Mouse (Mus musculus) brain, embryonic 14.5 days (tissue): ENCODE results near the gene Trak1. TPM values are rescaled to one million over a fixed set of nuclear protein-coding genes. Genes with fewer than 3 reads are reported as not detected.

Experiments used
- DNase-seq: peaks from one replicate; pipeline ENCODE4 v3.0.0-alpha.2; 2011; ENCODE audit warnings: low read depth
- CTCF ChIP-seq: fragments of 200-500 bp; IDR thresholded peaks from 2 replicates; pipeline ENCODE4 v1.5.1; 2012; ENCODE audit warnings: inconsistent platforms, mild to moderate bottlenecking, moderate library complexity, borderline replicate concordance; ENCODE audit not compliant: insufficient read depth, insufficient read length; ENCODE audit errors: extremely low read depth
- POLR2A ChIP-seq: fragments of 200-500 bp; IDR thresholded peaks from 2 replicates; pipeline ENCODE4 v1.6.1; 2012; ENCODE audit warnings: mild to moderate bottlenecking, inconsistent platforms, borderline replicate concordance; ENCODE audit not compliant: poor library complexity, insufficient read depth, insufficient read length, severe bottlenecking; ENCODE audit errors: extremely low read depth
- polyA plus RNA-seq: library from polyadenylated mRNA; depleted of rRNA; stranded (reverse); fragments of >200 nt; gene quantifications from 2 replicates; pipeline ENCODE4 v1.2.3, GENCODE M21; 2012

Gene Trak1
- polyA plus RNA-seq, 1 experiment, result 77.7 TPM

GRCm38 (mm10) chr9:121298065-121298398, 730 bp downstream of the Trak1 start:
- TF ChIP-seq POLR2A, result no peak
- TF ChIP-seq CTCF, result no peak
- DNase-seq, result peak; percentile 38

DNA sequence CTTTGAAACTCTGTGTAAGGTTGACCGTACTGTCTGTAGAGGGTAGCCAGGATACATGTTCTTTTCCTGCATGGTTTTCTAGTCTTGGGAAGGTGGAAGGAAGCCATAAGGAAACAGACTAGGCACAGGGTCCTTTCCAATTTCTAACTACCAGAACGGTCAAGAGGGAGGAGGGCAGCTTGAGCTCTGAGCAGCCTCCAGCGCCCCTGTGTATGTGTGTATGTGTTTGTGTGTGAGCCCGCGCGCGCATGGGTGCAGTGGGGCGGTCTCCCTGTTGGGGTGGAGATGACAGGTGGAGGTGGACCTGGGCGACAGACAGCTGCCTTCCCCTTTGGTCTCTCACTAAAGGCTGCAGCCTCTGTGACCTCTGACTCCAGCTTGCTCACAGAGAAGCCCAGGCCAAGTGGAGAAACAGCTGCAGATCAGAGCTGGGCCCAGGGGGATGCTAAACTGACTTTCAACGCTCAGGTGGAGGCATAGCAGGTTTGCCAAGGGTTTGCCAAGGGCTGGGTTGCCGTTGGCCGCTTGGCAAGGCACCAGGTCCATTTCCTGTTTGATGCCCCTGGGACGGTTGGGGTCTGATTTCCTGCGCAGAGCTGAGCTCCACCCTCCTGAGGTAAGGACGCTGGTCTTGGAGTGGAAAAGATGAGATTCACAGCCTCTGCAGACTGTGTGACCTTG, 1.2 kb downstream of the Trak1 start:
- no peak for DNase-seq

DNA sequence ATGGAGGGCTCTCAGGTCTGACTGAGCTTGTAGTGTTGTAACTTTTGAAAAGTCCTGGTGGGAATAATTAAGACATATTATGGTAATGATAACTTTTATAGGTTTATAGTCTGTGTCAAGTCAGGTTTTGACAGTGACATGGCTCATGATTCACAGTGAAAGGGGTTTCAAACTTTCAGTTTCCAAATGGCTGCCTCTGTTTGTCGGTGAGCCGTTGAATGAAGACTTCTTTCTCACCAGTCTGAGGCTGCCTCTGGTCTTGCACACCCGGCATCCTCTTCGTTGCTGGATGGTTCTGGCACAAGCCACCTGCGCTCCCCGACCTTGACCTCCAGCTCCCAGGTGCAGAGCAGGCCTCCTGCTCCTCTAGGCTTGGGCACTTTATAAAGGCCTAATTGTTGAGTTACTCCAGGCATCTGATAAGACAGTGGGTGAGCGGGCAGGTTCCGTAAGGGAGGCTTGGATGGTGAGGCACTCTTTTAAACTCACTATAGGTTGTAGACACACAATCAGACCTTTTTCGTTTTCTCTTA, 2.0 kb downstream of the Trak1 start:
- TF ChIP-seq POLR2A (no peak), CTCF (no peak)
- DNase-seq, result no peak

More for the DNA sequence above, 1.2 kb downstream of the Trak1 start:
- TF ChIP-seq POLR2A (no peak), CTCF (no peak)

GRCm38 (mm10) chr9:121299976-121300570, 2.8 kb downstream of the Trak1 start:
- TF ChIP-seq CTCF, result no peak
- no peak for TF ChIP-seq POLR2A
- peak; percentile 57 for DNase-seq

DNA sequence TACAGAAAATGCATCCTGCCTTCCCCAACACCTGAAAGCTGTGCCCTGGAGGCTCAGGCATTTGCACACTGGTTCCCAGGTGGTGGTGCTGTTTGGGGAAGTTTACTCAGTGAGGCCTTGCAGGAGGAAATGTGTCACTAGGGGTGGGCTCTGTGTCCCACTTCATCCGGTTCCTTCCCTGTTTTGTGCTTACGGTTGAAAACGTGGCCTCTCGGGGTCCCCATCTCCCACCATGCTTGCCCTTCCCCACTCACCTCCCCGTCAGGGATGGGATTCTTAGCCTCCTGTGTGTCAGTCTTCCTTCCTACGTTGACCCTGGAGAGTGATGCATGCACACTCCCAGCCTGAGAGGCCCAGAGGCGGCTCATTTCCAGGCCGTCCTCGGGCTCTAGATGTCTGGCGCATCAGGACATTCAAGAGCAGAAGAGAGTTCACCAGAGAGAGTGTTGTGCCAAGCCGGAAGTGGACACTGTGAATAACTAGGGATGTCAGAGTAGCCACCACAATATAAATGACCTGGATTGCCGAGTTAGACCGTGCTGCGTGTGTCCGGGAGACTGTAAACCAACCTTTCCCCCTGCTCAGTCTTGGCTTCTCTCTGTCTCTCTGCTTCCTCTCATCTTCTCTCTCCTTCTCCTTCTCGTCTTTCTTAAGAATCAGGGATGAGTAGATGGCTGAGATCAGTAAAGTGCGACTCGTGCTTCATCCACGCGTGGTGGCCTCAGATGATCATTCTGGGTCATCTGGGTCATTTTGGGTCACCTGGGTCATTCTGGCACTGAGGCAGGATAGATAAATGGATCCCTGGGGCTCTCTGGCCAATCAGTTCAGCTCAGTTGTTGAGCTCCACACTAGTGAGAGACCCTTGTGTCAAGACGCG, 4.0 kb downstream of the Trak1 start:
- TF ChIP-seq CTCF (no peak), POLR2A (no peak)
- no peak for DNase-seq

GRCm38 (mm10) chr9:121302543-121302942, 5.2 kb downstream of the Trak1 start:
- DNase-seq, result no peak
- peak; percentile 38; the same call in 1 of the 2 replicates for TF ChIP-seq CTCF
- TF ChIP-seq POLR2A, result no peak

GRCm38 (mm10) chr9:121303086-121303485, 5.8 kb downstream of the Trak1 start:
- DNase-seq, result peak; percentile 44
- TF ChIP-seq POLR2A (no peak), CTCF (no peak)

- no peak for TF ChIP-seq CTCF
- TF ChIP-seq POLR2A, result no peak
- peak; percentile 86 for DNase-seq
Observed at GRCm38 (mm10) chr9:121303748-121304147, 6.4 kb downstream of the Trak1 start.

DNA sequence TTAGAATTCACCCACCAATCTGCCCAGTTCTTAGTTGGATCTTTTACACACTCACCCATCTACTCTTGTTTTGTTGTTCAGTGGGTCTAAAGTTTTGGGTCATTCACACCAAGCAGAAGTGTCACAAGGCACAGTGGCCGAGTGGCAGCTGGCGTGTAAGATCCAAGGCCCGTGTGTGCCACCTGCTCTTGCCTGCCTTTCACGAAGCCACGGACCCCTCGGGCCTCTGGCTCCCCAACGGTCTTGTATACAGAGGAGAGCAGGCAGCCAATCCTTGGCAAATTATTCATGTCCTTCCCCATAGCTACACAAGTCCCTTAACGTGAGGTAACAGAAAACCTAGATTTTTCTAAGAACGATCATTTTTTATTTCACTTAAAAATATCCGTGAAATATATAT, 7.2 kb downstream of the Trak1 start:
- DNase-seq, result peak; percentile 63
- TF ChIP-seq POLR2A, result no peak
- no peak for TF ChIP-seq CTCF

DNA sequence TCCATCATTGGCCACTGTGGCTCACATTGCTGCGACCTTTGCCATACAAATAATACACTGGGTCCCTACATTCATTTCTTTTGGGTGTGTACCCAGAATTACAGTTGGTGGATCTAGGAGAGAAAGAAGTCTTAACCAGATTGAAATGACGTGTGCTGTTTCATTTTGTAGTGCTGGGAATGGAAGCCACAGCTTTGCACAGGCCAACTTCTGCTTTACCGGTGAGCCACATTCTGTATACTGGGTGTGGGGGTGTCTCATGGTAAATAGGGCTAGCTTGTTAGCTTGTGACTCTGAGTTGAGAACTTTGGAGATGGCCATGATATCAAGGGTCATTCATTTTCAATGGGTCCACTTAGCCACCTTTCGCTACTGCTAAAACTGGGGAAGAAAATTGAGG, 8.2 kb downstream of the Trak1 start:
- no peak for DNase-seq
- TF ChIP-seq POLR2A, result no peak
- TF ChIP-seq CTCF, result no peak

DNA sequence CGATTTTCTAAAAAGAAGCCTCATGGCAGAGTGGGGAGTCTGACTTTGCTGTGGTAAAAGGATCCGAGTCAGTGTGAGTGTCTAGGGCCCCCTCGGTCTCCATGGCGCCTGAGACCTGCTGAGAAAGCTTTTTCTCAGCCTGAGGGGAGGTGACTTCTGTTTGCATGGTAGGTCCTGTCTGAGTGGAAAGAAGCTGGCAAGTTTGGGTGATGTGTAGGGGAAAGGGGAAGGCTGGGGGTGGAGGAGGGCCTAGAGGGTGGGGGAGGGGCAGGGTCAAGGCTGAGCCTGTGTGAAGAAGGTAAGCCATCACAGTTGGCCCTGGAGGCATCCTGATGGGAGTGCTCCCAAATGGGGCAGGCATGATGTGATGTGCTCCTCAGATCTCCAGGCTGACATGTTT, 12.0 kb downstream of the Trak1 start:
- DNase-seq, result peak; percentile 36

More for the DNA sequence above, 12.0 kb downstream of the Trak1 start:
- TF ChIP-seq CTCF (no peak), POLR2A (no peak)
